Mouse (Mus musculus) liver, postnatal 0 days (tissue): ENCODE data around the gene Wbp11. TPM values are rescaled to one million over a fixed set of nuclear protein-coding genes. Genes with fewer than 3 reads are reported as not detected.

Source experiments
- ATAC-seq: fragments of 200-750 bp; cut with Nextera tagmentation; 2 replicates; pipeline ENCODE4 v1.8.0; 2017; ENCODE audit warnings: mild to moderate bottlenecking, moderate library complexity
- DNase-seq: peaks from one replicate; pipeline ENCODE4 v3.0.0-alpha.2; 2016
- H3K27ac ChIP-seq: fragments of 300-500 bp; sonication (generic); 2 replicates; pipeline ENCODE4 v1.5.1; 2014; ENCODE audit warnings: antibody characterized with exemption, moderate library complexity, mild to moderate bottlenecking, low read depth
- H3K27me3 ChIP-seq: fragments of 300-500 bp; sonication (generic); 2 replicates; pipeline ENCODE4 v1.6.1; 2014; ENCODE audit warnings: low read length, control low read depth, mixed read lengths; ENCODE audit not compliant: insufficient read depth
- H3K36me3 ChIP-seq: fragments of 300-500 bp; sonication (generic); replicated peaks from 2 replicates; pipeline ENCODE4 v1.6.1; 2014; ENCODE audit warnings: mild to moderate bottlenecking, control low read depth, low read length, moderate library complexity, mixed read lengths; ENCODE audit not compliant: insufficient read depth
- H3K4me1 ChIP-seq: fragments of 300-500 bp; sonication (generic); 2 replicates; pipeline ENCODE4 v1.6.1; 2014; ENCODE audit warnings: antibody characterized with exemption, mild to moderate bottlenecking, control low read depth; ENCODE audit not compliant: insufficient read depth
- H3K4me2 ChIP-seq: fragments of 300-500 bp; sonication (generic); 2 replicates; pipeline ENCODE4 v1.6.1; 2014; ENCODE audit warnings: low read depth, mild to moderate bottlenecking, low read length, moderate library complexity, mixed read lengths
- H3K4me3 ChIP-seq: fragments of 300-500 bp; sonication (generic); 2 replicates; pipeline ENCODE4 v1.5.1; 2014; ENCODE audit warnings: low read depth, low read length
- H3K9ac ChIP-seq: fragments of 300-500 bp; sonication (generic); replicated peaks from 2 replicates; pipeline ENCODE4 v1.6.1; 2014; ENCODE audit warnings: mild to moderate bottlenecking, moderate library complexity
- H3K9me3 ChIP-seq: fragments of 300-500 bp; sonication (generic); 2 replicates; pipeline ENCODE4 v1.6.1; 2016; ENCODE audit warnings: mild to moderate bottlenecking, control low read depth, low read length, mixed read lengths
- CTCF ChIP-seq: sonication (generic); IDR thresholded peaks from 2 replicates; pipeline ENCODE4 v1.5.1; 2016; ENCODE audit warnings: antibody characterized with exemption, low read depth
- EP300 ChIP-seq: IDR thresholded peaks from 2 replicates; pipeline ENCODE4 v1.6.1; 2016; ENCODE audit warnings: antibody characterized with exemption, low read depth, mild to moderate bottlenecking
- WGBS: fragments of 180-500 bp; shearing (Covaris S2); extraction: QIAGEN DNeasy Blood & Tissue Kit; methylation state at CpG from one replicate; pipeline ENCODE4 v1.1.7; 2014; ENCODE audit not compliant: insufficient replicate concordance; 5-methylcytosine and 5-hydroxymethylcytosine counted together
- polyA plus RNA-seq: library from polyadenylated mRNA; unstranded; fragments of >200 nt; fragmentation: Nextera tagmentation; extraction: Ambion mirVana; gene quantifications from 2 replicates; pipeline ENCODE4 v1.2.1, GENCODE M21; 2015

Wbp11 gene
- polyA plus RNA-seq, 1 experiment from 2014 or later: 33.8 TPM

GRCm38 (mm10) chr6:136852762-136853161 lies 24.7 kb upstream of the Wbp11 start:
- Histone ChIP-seq H3K36me3 (peaks cover 21% of the 10 kb centered on the region), H3K9me3 (no peaks in the 10 kb centered on the region), H3K27me3 (no peaks in the 10 kb centered on the region), H3K4me3 (no peak overlapping the region), H3K27ac (peak overlapping the region; percentile 31; the same call in 1 of the 2 replicates), H3K4me1 (peaks cover 29% of the 10 kb centered on the region), H3K9ac (no peak overlapping the region), H3K4me2 (peak overlapping the region; percentile 39)
- DNase-seq: no peak
- no peak for TF ChIP-seq CTCF
- TF ChIP-seq EP300: no peak
- ATAC-seq: no peak
- 51% methylated on average over 3 of the region's 3 CpGs for WGBS

- peak overlapping the region; percentile 31; the same call in 1 of the 2 replicates for H3K27ac ChIP-seq
- ATAC-seq: no peak
- no peaks in the 10 kb centered on the region for H3K27me3 ChIP-seq
- H3K4me3 ChIP-seq: no peak overlapping the region
- H3K9me3 ChIP-seq: no peaks in the 10 kb centered on the region
- H3K9ac ChIP-seq: no peak overlapping the region
- peaks cover 22% of the 10 kb centered on the region for H3K36me3 ChIP-seq
- H3K4me1 ChIP-seq: peaks cover 25% of the 10 kb centered on the region
- 68% methylated on average over 4 of the region's 4 CpGs for WGBS
- 0 out of 2 replicates have a peak overlapping the region, but pooled peaks have one; percentile 39 for H3K4me2 ChIP-seq
- no peak for DNase-seq
- TF ChIP-seq CTCF: no peak
- TF ChIP-seq EP300: no peak
These were observed 24.3 kb upstream of the Wbp11 start for GRCm38 (mm10) chr6:136852348-136852747.

GRCm38 (mm10) chr6:136850267-136850666 lies 22.2 kb upstream of the Wbp11 start:
- 60% methylated on average over 6 of the region's 6 CpGs for WGBS
- H3K9me3 ChIP-seq: no peaks in the 10 kb centered on the region
- H3K27me3 ChIP-seq: no peaks in the 10 kb centered on the region
- TF ChIP-seq CTCF (no peak), EP300 (no peak)
- 0 out of 2 replicates have a peak, but pooled peaks have one; percentile 9 for ATAC-seq
- DNase-seq: no peak
- no peak overlapping the region for H3K4me2 ChIP-seq
- H3K36me3 ChIP-seq: peaks cover 28% of the 10 kb centered on the region
- H3K4me1 ChIP-seq: peaks cover 22% of the 10 kb centered on the region
- no peak overlapping the region for H3K9ac ChIP-seq
- H3K4me3 ChIP-seq: no peak overlapping the region
- 0 out of 2 replicates have a peak overlapping the region, but pooled peaks have one; percentile 29 for H3K27ac ChIP-seq

- Histone ChIP-seq H3K4me3 (no peak overlapping the region), H3K4me1 (peaks cover 21% of the 10 kb centered on the region), H3K36me3 (peaks cover 28% of the 10 kb centered on the region), H3K4me2 (no peak overlapping the region), H3K9me3 (no peaks in the 10 kb centered on the region), H3K9ac (no peak overlapping the region), H3K27me3 (no peaks in the 10 kb centered on the region), H3K27ac (0 out of 2 replicates have a peak overlapping the region, but pooled peaks have one; percentile 36)
- DNase-seq: no peak
- ATAC-seq: no peak
- TF ChIP-seq CTCF: no peak
- no peak for TF ChIP-seq EP300
- 87% methylated on average over 5 of the region's 5 CpGs for WGBS
These were observed 20.9 kb upstream of the Wbp11 start for GRCm38 (mm10) chr6:136848971-136849370.

- WGBS: 53% methylated on average over 8 of the region's 8 CpGs
- no peak overlapping the region for H3K4me3 ChIP-seq
- H3K4me1 ChIP-seq: peaks cover 21% of the 10 kb centered on the region
- H3K4me2 ChIP-seq: peak overlapping the region; percentile 19
- H3K27me3 ChIP-seq: no peaks in the 10 kb centered on the region
- H3K36me3 ChIP-seq: peaks cover 28% of the 10 kb centered on the region
- TF ChIP-seq CTCF (no peak), EP300 (peak; percentile 54; the same call in 1 of the 2 replicates)
- no peak overlapping the region for H3K9ac ChIP-seq
- no peak for DNase-seq
- 0 out of 2 replicates have a peak overlapping the region, but pooled peaks have one; percentile 36 for H3K27ac ChIP-seq
- peak; percentile 59 for ATAC-seq
- no peaks in the 10 kb centered on the region for H3K9me3 ChIP-seq
These were observed 20.4 kb upstream of the Wbp11 start for GRCm38 (mm10) chr6:136848399-136848798.

GRCm38 (mm10) chr6:136847790-136848189 lies 19.8 kb upstream of the Wbp11 start:
- 11% methylated on average over 2 of the region's 2 CpGs for WGBS
- Histone ChIP-seq H3K36me3 (peaks cover 28% of the 10 kb centered on the region), H3K27ac (no peak overlapping the region), H3K4me1 (peaks cover 21% of the 10 kb centered on the region), H3K9ac (no peak overlapping the region), H3K4me2 (peak overlapping the region; percentile 19), H3K9me3 (no peaks in the 10 kb centered on the region), H3K4me3 (no peak overlapping the region), H3K27me3 (no peaks in the 10 kb centered on the region)
- peak; percentile 86 for DNase-seq
- TF ChIP-seq EP300 (no peak), CTCF (peak; percentile 93)
- ATAC-seq: peak; percentile 81

- H3K36me3 ChIP-seq: peaks cover 24% of the 10 kb centered on the region
- ATAC-seq (no peak), DNase-seq (no peak)
- H3K9me3 ChIP-seq: no peaks in the 10 kb centered on the region
- H3K9ac ChIP-seq: no peak overlapping the region
- no peaks in the 10 kb centered on the region for H3K27me3 ChIP-seq
- H3K4me2 ChIP-seq: no peak overlapping the region
- H3K27ac ChIP-seq: no peak overlapping the region
- WGBS: 92% methylated on average over 3 of the region's 3 CpGs
- H3K4me3 ChIP-seq: no peak overlapping the region
- H3K4me1 ChIP-seq: peaks cover 18% of the 10 kb centered on the region
- no peak for TF ChIP-seq EP300
- no peak for TF ChIP-seq CTCF
These were observed 19.2 kb upstream of the Wbp11 start for GRCm38 (mm10) chr6:136847267-136847666.
